Mouse (Mus musculus): ENCODE measurements around the gene Stox2. TPM values are rescaled to one million over a fixed set of nuclear protein-coding genes. Genes with fewer than 3 reads are reported as not detected.

Gene Stox2
- polyA plus RNA-seq, 1 experiment = 0.01 TPM

GRCm38 (mm10) chr8:47388171-47388570 is 58.0 kb downstream of the Stox2 start:
- Histone ChIP-seq H3K4me1 (ENCODE audit: control insufficient read depth) (no peaks in the 10 kb centered on the region), H3K4me3 (replicated peaks) (no peak overlapping the region), H3K27me3 (ENCODE audit: control insufficient read depth) (no peaks in the 10 kb centered on the region), H3K9me3 (ENCODE audit: control insufficient read depth, low read length) (peaks cover 28% of the 10 kb centered on the region), H3K36me3 (ENCODE audit: control insufficient read depth) (no peaks in the 10 kb centered on the region)
- no peak for TF ChIP-seq TAL1 (IDR thresholded peaks at IDR 0.05; ENCODE audit: low read length)
- TF ChIP-seq GATA1 (IDR thresholded peaks at IDR 0.05; ENCODE audit: low read length) = no peak

GRCm38 (mm10) chr8:47385810-47386209 is 60.4 kb downstream of the Stox2 start:
- Histone ChIP-seq H3K27me3 (ENCODE audit: control insufficient read depth) (no peaks in the 10 kb centered on the region), H3K4me3 (replicated peaks) (no peak overlapping the region), H3K4me1 (ENCODE audit: control insufficient read depth) (no peaks in the 10 kb centered on the region), H3K36me3 (ENCODE audit: control insufficient read depth) (no peaks in the 10 kb centered on the region), H3K9me3 (ENCODE audit: control insufficient read depth, low read length) (peaks cover 16% of the 10 kb centered on the region)
- TF ChIP-seq GATA1 (IDR thresholded peaks at IDR 0.05; ENCODE audit: low read length) = no peak
- TF ChIP-seq TAL1 (IDR thresholded peaks at IDR 0.05; ENCODE audit: low read length) = no peak

GRCm38 (mm10) chr8:47384151-47384550 is 62.0 kb downstream of the Stox2 start:
- no peaks in the 10 kb centered on the region for H3K4me1 ChIP-seq (ENCODE audit: control insufficient read depth)
- peaks cover 10% of the 10 kb centered on the region; the same call in 1 of the 2 replicates for H3K9me3 ChIP-seq (ENCODE audit: control insufficient read depth, low read length)
- H3K27me3 ChIP-seq (ENCODE audit: control insufficient read depth) = no peaks in the 10 kb centered on the region
- H3K36me3 ChIP-seq (ENCODE audit: control insufficient read depth) = no peaks in the 10 kb centered on the region
- TF ChIP-seq GATA1 (IDR thresholded peaks at IDR 0.05; ENCODE audit: low read length) = no peak
- no peak for TF ChIP-seq TAL1 (IDR thresholded peaks at IDR 0.05; ENCODE audit: low read length)
- no peak overlapping the region for H3K4me3 ChIP-seq (replicated peaks)

- Histone ChIP-seq H3K36me3 (ENCODE audit: control insufficient read depth) (no peaks in the 10 kb centered on the region), H3K4me1 (ENCODE audit: control insufficient read depth) (no peaks in the 10 kb centered on the region), H3K27me3 (ENCODE audit: control insufficient read depth) (no peaks in the 10 kb centered on the region), H3K4me3 (replicated peaks) (no peak overlapping the region), H3K9me3 (ENCODE audit: control insufficient read depth, low read length) (peaks cover 10% of the 10 kb centered on the region; the same call in 1 of the 2 replicates)
- TF ChIP-seq GATA1 (IDR thresholded peaks at IDR 0.05; ENCODE audit: low read length) (no peak), TAL1 (IDR thresholded peaks at IDR 0.05; ENCODE audit: low read length) (no peak)
These were observed 62.5 kb downstream of the Stox2 start for GRCm38 (mm10) chr8:47383632-47384031.

- Histone ChIP-seq H3K27me3 (ENCODE audit: control insufficient read depth) (no peaks in the 10 kb centered on the region), H3K4me1 (ENCODE audit: control insufficient read depth) (no peaks in the 10 kb centered on the region), H3K36me3 (ENCODE audit: control insufficient read depth) (no peaks in the 10 kb centered on the region), H3K4me3 (replicated peaks) (no peak overlapping the region), H3K9me3 (ENCODE audit: control insufficient read depth, low read length) (peaks cover 2% of the 10 kb centered on the region; the same call in 1 of the 2 replicates)
- TF ChIP-seq TAL1 (IDR thresholded peaks at IDR 0.05; ENCODE audit: low read length) (no peak), GATA1 (IDR thresholded peaks at IDR 0.05; ENCODE audit: low read length) (no peak)
These were observed 64.9 kb downstream of the Stox2 start for GRCm38 (mm10) chr8:47381216-47381615.

- Histone ChIP-seq H3K9me3 (ENCODE audit: control insufficient read depth, low read length) (peaks cover 2% of the 10 kb centered on the region; the same call in 1 of the 2 replicates), H3K4me1 (ENCODE audit: control insufficient read depth) (no peaks in the 10 kb centered on the region), H3K27me3 (ENCODE audit: control insufficient read depth) (no peaks in the 10 kb centered on the region), H3K4me3 (replicated peaks) (no peak overlapping the region), H3K36me3 (ENCODE audit: control insufficient read depth) (no peaks in the 10 kb centered on the region)
- TF ChIP-seq TAL1 (IDR thresholded peaks at IDR 0.05; ENCODE audit: low read length) (no peak), GATA1 (IDR thresholded peaks at IDR 0.05; ENCODE audit: low read length) (no peak)
These were observed 65.4 kb downstream of the Stox2 start for GRCm38 (mm10) chr8:47380725-47381124.

- H3K4me3 ChIP-seq (replicated peaks) = no peak overlapping the region
- H3K36me3 ChIP-seq (ENCODE audit: control insufficient read depth) = no peaks in the 10 kb centered on the region
- no peaks in the 10 kb centered on the region for H3K4me1 ChIP-seq (ENCODE audit: control insufficient read depth)
- H3K27me3 ChIP-seq (ENCODE audit: control insufficient read depth) = no peaks in the 10 kb centered on the region
- H3K9me3 ChIP-seq (ENCODE audit: control insufficient read depth, low read length) = peaks cover 2% of the 10 kb centered on the region; the same call in 1 of the 2 replicates
- TF ChIP-seq GATA1 (IDR thresholded peaks at IDR 0.05; ENCODE audit: low read length) (no peak), TAL1 (IDR thresholded peaks at IDR 0.05; ENCODE audit: low read length) (no peak)
These were observed 66.1 kb downstream of the Stox2 start for GRCm38 (mm10) chr8:47380075-47380474.

GRCm38 (mm10) chr8:47376651-47377050 is 69.5 kb downstream of the Stox2 start:
- no peak overlapping the region for H3K4me3 ChIP-seq (replicated peaks)
- H3K36me3 ChIP-seq (ENCODE audit: control insufficient read depth) = no peaks in the 10 kb centered on the region

GRCm38 (mm10) chr8:47373757-47374156 is 72.4 kb downstream of the Stox2 start:
- Histone ChIP-seq H3K4me1 (ENCODE audit: control insufficient read depth) (no peaks in the 10 kb centered on the region), H3K9me3 (ENCODE audit: control insufficient read depth, low read length) (peaks cover 2% of the 10 kb centered on the region; the same call in 1 of the 2 replicates), H3K27me3 (ENCODE audit: control insufficient read depth) (no peaks in the 10 kb centered on the region), H3K36me3 (ENCODE audit: control insufficient read depth) (no peaks in the 10 kb centered on the region), H3K4me3 (replicated peaks) (no peak overlapping the region)
- TF ChIP-seq GATA1 (IDR thresholded peaks at IDR 0.05; ENCODE audit: low read length) (no peak), TAL1 (IDR thresholded peaks at IDR 0.05; ENCODE audit: low read length) (no peak)

More at GRCm38 (mm10) chr8:47376651-47377050, 69.5 kb downstream of the Stox2 start:
- TF ChIP-seq TAL1 (IDR thresholded peaks at IDR 0.05; ENCODE audit: low read length) (no peak), GATA1 (IDR thresholded peaks at IDR 0.05; ENCODE audit: low read length) (no peak)
- Histone ChIP-seq H3K27me3 (ENCODE audit: control insufficient read depth) (no peaks in the 10 kb centered on the region), H3K9me3 (ENCODE audit: control insufficient read depth, low read length) (peaks cover 2% of the 10 kb centered on the region; the same call in 1 of the 2 replicates), H3K4me1 (ENCODE audit: control insufficient read depth) (no peaks in the 10 kb centered on the region)

- H3K36me3 ChIP-seq (ENCODE audit: control insufficient read depth) = no peaks in the 10 kb centered on the region
- no peak overlapping the region for H3K4me3 ChIP-seq (replicated peaks)
- no peaks in the 10 kb centered on the region for H3K9me3 ChIP-seq (ENCODE audit: control insufficient read depth, low read length)
- no peaks in the 10 kb centered on the region for H3K4me1 ChIP-seq (ENCODE audit: control insufficient read depth)
- H3K27me3 ChIP-seq (ENCODE audit: control insufficient read depth) = no peaks in the 10 kb centered on the region
- no peak for TF ChIP-seq TAL1 (IDR thresholded peaks at IDR 0.05; ENCODE audit: low read length)
- no peak for TF ChIP-seq GATA1 (IDR thresholded peaks at IDR 0.05; ENCODE audit: low read length)
These were observed 74.6 kb downstream of the Stox2 start for GRCm38 (mm10) chr8:47371539-47371938.

All from erythroblast, embryonic 14.5 days (primary cell).